Mouse (Mus musculus) kidney, embryonic 14.5 days (tissue): ENCODE measurements around the gene Tnfrsf9. TPM values are rescaled to one million over a fixed set of nuclear protein-coding genes. Genes with fewer than 3 reads are reported as not detected.

Source experiments
- ATAC-seq: fragments of 200-750 bp; cut with Nextera tagmentation; 2 replicates; pipeline ENCODE4 v1.8.0; 2017; ENCODE audit warnings: moderate number of reproducible peaks, mild to moderate bottlenecking, moderate TSS enrichment, moderate library complexity; ENCODE audit not compliant: low FRiP score, low TSS enrichment
- H3K27ac ChIP-seq: fragments of 300-500 bp; sonication (generic); 2 replicates; pipeline ENCODE4 v1.5.1; 2014; ENCODE audit warnings: low read depth, mild to moderate bottlenecking, low read length, moderate library complexity, mixed read lengths
- H3K27me3 ChIP-seq: fragments of 300-500 bp; sonication (generic); 2 replicates; pipeline ENCODE4 v1.6.1; 2014; ENCODE audit warnings: mild to moderate bottlenecking, low read length; ENCODE audit not compliant: control insufficient read depth, insufficient read depth
- H3K36me3 ChIP-seq: fragments of 300-500 bp; sonication (generic); 2 replicates; pipeline ENCODE4 v1.6.1; 2014; ENCODE audit warnings: low read length, mixed read lengths; ENCODE audit not compliant: control insufficient read depth, insufficient read depth
- H3K4me1 ChIP-seq: fragments of 300-500 bp; sonication (generic); 2 replicates; pipeline ENCODE4 v1.6.1; 2014; ENCODE audit warnings: low read length, mixed read lengths; ENCODE audit not compliant: control insufficient read depth, insufficient read depth
- H3K4me2 ChIP-seq: fragments of 300-500 bp; sonication (generic); replicated peaks from 2 replicates; pipeline ENCODE4 v1.6.1; 2014; ENCODE audit warnings: low read depth, mild to moderate bottlenecking, low read length
- H3K4me3 ChIP-seq: fragments of 300-500 bp; sonication (generic); 2 replicates; pipeline ENCODE4 v1.5.1; 2014; ENCODE audit warnings: mild to moderate bottlenecking, low read length
- H3K9ac ChIP-seq: fragments of 300-500 bp; sonication (generic); 2 replicates; pipeline ENCODE4 v1.6.1; 2014; ENCODE audit warnings: low read depth, mild to moderate bottlenecking, low read length, moderate library complexity
- H3K9me3 ChIP-seq: fragments of 300-500 bp; sonication (generic); 2 replicates; pipeline ENCODE4 v1.6.1; 2016; ENCODE audit warnings: low read length; ENCODE audit not compliant: control insufficient read depth
- WGBS: fragments of 180-500 bp; shearing (Covaris S2); extraction: QIAGEN DNeasy Blood & Tissue Kit; methylation state at CpG from one replicate; pipeline ENCODE4 v1.1.7; 2014; 5-methylcytosine and 5-hydroxymethylcytosine counted together
- polyA plus RNA-seq: library from polyadenylated mRNA; unstranded; fragments of >200 nt; fragmentation: Nextera tagmentation; extraction: Ambion mirVana; gene quantifications from 2 replicates; pipeline ENCODE4 v1.2.1, GENCODE M21; 2014

The Tnfrsf9 gene
- polyA plus RNA-seq, 1 experiment from 2014 or later, result 0.39 TPM

- Histone ChIP-seq H3K4me3 (no peak overlapping the region), H3K9ac (no peak overlapping the region), H3K27me3 (no peaks in the 10 kb centered on the region), H3K36me3 (no peaks in the 10 kb centered on the region), H3K4me1 (0 out of 2 replicates have a peak, but pooled peaks cover 6% of the 10 kb centered on the region), H3K4me2 (no peak overlapping the region), H3K9me3 (no peaks in the 10 kb centered on the region), H3K27ac (no peak overlapping the region)
- ATAC-seq, result no peak
- WGBS, result 61% methylated on average over 6 of the region's 6 CpGs
Observed at GRCm38 (mm10) chr4:150962231-150962630, 47.9 kb downstream of the Tnfrsf9 start.

DNA sequence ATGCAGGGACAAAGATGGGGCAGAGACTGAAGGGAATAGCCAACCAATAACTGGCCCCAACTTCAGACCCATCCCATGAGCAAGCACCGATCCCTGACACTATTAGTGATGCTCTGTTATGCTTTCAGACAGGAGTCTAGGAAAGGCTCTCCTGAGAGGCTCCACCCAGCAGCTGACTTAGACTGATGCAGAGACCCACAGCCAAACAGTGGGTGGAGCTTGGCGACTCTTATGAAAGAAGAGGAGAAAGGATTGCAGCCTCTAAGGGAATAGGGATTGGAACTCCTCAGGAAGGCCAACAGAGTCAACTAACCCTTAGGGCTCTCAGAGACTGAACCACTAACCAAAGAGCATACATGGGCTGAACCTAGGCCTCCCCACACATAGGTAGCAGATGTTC, 49.3 kb downstream of the Tnfrsf9 start:
- WGBS, result 63% methylated on average over 2 of the region's 2 CpGs
- no peak overlapping the region for H3K4me2 ChIP-seq
- no peak for ATAC-seq

DNA sequence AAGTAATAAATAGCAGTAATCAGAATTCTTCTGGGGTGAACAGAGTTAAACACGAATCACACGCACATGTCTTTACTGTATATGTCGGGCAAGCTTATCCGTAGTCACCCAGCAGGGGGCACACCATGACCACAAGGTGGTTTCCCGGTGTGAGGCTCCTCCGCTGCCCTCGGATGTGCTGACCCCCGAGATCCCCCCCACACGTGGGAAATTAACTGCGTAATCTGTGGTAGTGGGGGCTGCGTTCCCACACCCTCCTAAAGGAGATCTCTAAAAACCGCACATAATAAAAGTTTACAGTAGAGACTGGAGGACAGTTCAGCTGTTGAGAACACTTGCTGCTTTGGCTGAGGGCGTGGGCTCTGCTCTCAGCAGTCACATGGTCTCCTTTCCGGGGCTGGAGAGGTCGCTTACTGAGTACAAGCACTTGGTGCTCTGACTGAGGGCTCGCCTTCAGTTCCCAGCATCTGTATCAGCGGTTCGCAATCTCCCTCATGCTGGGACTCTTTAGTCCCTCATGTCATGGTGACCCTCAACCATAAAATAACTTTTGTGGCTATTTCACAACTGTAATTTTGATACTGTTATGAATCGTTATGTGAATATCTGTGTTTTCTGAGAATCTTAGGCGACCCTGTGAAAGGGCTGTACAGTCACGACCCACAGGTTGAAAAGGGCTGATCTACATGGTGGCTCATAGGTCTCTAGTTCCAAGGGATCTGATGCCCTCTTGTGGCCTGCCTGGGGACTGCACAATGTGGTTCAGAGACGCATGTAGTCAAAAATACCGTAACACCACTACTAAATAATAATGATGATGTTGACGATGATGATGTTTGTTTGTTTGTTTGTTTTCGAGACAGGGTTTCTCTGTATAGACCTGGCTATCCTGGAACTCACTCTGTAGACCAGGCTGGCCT, 50.5 kb downstream of the Tnfrsf9 start:
- H3K4me1 ChIP-seq, result 0 out of 2 replicates have a peak, but pooled peaks cover 6% of the 10 kb centered on the region
- H3K9ac ChIP-seq, result no peak overlapping the region
- 13% methylated on average over 25 of the region's 25 CpGs for WGBS
- H3K4me2 ChIP-seq, result peak overlapping the region; percentile 33
- H3K36me3 ChIP-seq, result no peaks in the 10 kb centered on the region
- H3K27me3 ChIP-seq, result no peaks in the 10 kb centered on the region
- ATAC-seq, result peak; percentile 54; the same call in 1 of the 2 replicates
- peak overlapping the region; percentile 24; the same call in 1 of the 2 replicates for H3K4me3 ChIP-seq
- H3K9me3 ChIP-seq, result no peaks in the 10 kb centered on the region
- H3K27ac ChIP-seq, result no peak overlapping the region

More for the DNA sequence above, 49.3 kb downstream of the Tnfrsf9 start:
- no peak overlapping the region for H3K27ac ChIP-seq
- H3K4me3 ChIP-seq, result no peak overlapping the region
- no peak overlapping the region for H3K9ac ChIP-seq
- no peaks in the 10 kb centered on the region for H3K27me3 ChIP-seq
- H3K9me3 ChIP-seq, result no peaks in the 10 kb centered on the region
- H3K36me3 ChIP-seq, result no peaks in the 10 kb centered on the region
- 0 out of 2 replicates have a peak, but pooled peaks cover 6% of the 10 kb centered on the region for H3K4me1 ChIP-seq

GRCm38 (mm10) chr4:150965555-150965951, 51.2 kb downstream of the Tnfrsf9 start:
- H3K36me3 ChIP-seq, result no peaks in the 10 kb centered on the region

DNA sequence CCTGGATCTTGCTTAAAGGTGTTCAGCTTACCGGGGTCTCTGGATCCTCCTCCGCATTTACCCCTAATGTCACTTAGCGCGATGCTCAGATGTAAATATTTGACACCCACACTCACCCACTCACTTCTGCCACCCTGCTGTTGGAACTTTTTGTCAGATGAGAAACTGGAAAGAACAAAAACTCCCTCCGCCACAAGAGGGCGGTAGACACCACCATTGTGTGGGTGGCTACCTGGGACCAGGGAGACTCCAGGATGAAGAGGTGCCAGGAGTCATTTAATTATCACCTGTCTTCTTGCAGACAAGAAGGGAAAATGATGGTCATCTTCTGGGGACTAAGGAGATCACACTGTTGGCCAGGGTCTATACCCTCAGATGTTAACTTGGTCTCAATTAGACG, 52.2 kb downstream of the Tnfrsf9 start:
- Histone ChIP-seq H3K27ac (no peak overlapping the region), H3K4me1 (0 out of 2 replicates have a peak, but pooled peaks cover 6% of the 10 kb centered on the region), H3K9ac (no peak overlapping the region), H3K9me3 (no peaks in the 10 kb centered on the region), H3K4me3 (no peak overlapping the region), H3K36me3 (no peaks in the 10 kb centered on the region), H3K27me3 (no peaks in the 10 kb centered on the region), H3K4me2 (no peak overlapping the region)
- 19% methylated on average over 7 of the region's 7 CpGs for WGBS
- ATAC-seq, result no peak; the same call in 1 of the 2 replicates

More at GRCm38 (mm10) chr4:150965555-150965951, 51.2 kb downstream of the Tnfrsf9 start:
- Histone ChIP-seq H3K4me3 (no peak overlapping the region), H3K27me3 (no peaks in the 10 kb centered on the region), H3K9me3 (no peaks in the 10 kb centered on the region), H3K4me2 (no peak overlapping the region), H3K27ac (no peak overlapping the region), H3K9ac (no peak overlapping the region), H3K4me1 (0 out of 2 replicates have a peak, but pooled peaks cover 6% of the 10 kb centered on the region)
- WGBS, result 74% methylated on average over 11 of the region's 11 CpGs
- no peak; the same call in 1 of the 2 replicates for ATAC-seq

GRCm38 (mm10) chr4:150968956-150969355, 54.6 kb downstream of the Tnfrsf9 start:
- Histone ChIP-seq H3K9ac (no peak overlapping the region), H3K4me2 (no peak overlapping the region), H3K4me3 (no peak overlapping the region), H3K4me1 (0 out of 2 replicates have a peak, but pooled peaks cover 6% of the 10 kb centered on the region), H3K27me3 (no peaks in the 10 kb centered on the region), H3K36me3 (no peaks in the 10 kb centered on the region), H3K27ac (no peak overlapping the region), H3K9me3 (no peaks in the 10 kb centered on the region)
- no peak for ATAC-seq
- 86% methylated on average over 8 of the region's 8 CpGs for WGBS

- H3K4me1 ChIP-seq, result no peaks in the 10 kb centered on the region
- H3K4me2 ChIP-seq, result no peak overlapping the region
- no peak overlapping the region for H3K4me3 ChIP-seq
- H3K27ac ChIP-seq, result no peak overlapping the region
- H3K9me3 ChIP-seq, result no peaks in the 10 kb centered on the region
- no peaks in the 10 kb centered on the region for H3K27me3 ChIP-seq
- ATAC-seq, result no peak
- 84% methylated on average over 8 of the region's 8 CpGs for WGBS
- H3K36me3 ChIP-seq, result no peaks in the 10 kb centered on the region
- no peak overlapping the region for H3K9ac ChIP-seq
Observed at GRCm38 (mm10) chr4:150973264-150973663, 58.9 kb downstream of the Tnfrsf9 start.

- Histone ChIP-seq H3K27ac (no peak overlapping the region), H3K4me3 (no peak overlapping the region), H3K9me3 (no peaks in the 10 kb centered on the region), H3K27me3 (no peaks in the 10 kb centered on the region), H3K4me2 (no peak overlapping the region), H3K9ac (no peak overlapping the region), H3K36me3 (no peaks in the 10 kb centered on the region), H3K4me1 (no peaks in the 10 kb centered on the region)
- 38% methylated on average over 1 of the region's 1 CpGs for WGBS
- no peak for ATAC-seq
Observed at GRCm38 (mm10) chr4:150975145-150975544, 60.8 kb downstream of the Tnfrsf9 start.
